Mouse (Mus musculus): ENCODE results near the gene Zbtb25. TPM values are rescaled to one million over a fixed set of nuclear protein-coding genes. Genes with fewer than 3 reads are reported as not detected.

Zbtb25 gene
- total and polyA plus RNA-seq, 3 experiments = 5.5 to 12.3 TPM; not detected in 1

GRCm38 (mm10) chr12:76324679-76325431, 44.5 kb downstream of the Zbtb25 start, which contains the start of gene Akap5:
Akap5 (plus strand) TSS chr12:76324891.
- Histone ChIP-seq H3K9ac (ENCODE audit: control insufficient read depth, low read depth, low read length, poor library complexity, severe bottlenecking) (no peak within 1 kb of the TSS), H3K36me3 (ENCODE audit: control insufficient read depth in 1 of 2, insufficient read depth in 2 of 2, low read length in 2 of 2) (peaks cover 0 to 3% of the 10 kb centered on the region in 2 experiments; a peak in 2 of 4 replicates), H3K27me3 (ENCODE audit: control insufficient read depth in 1 of 2, insufficient read depth in 2 of 2, low read length in 2 of 2) (no peaks in the 10 kb centered on the region), H3K9me3 (replicated peaks; ENCODE audit: insufficient read depth, low read length) (no peaks in the 10 kb centered on the region), H3K4me3 (ENCODE audit: control insufficient read depth in 1 of 2, insufficient read depth in 1 of 2, low read depth in 2 of 2, low read length in 2 of 2) (no peak within 1 kb of the TSS), H3K4me1 (ENCODE audit: control insufficient read depth in 1 of 2, insufficient read depth in 2 of 2, low read length in 2 of 2) (peaks cover 0 to under 1% of the 10 kb centered on the region in 2 experiments; a peak in 1 of 4 replicates), H3K27ac (ENCODE audit: control insufficient read depth, low read depth, low read length) (no peak within 1 kb of the TSS), H3K79me2 (ENCODE audit: control insufficient read depth, insufficient read depth, low read length, poor library complexity) (0 out of 2 replicates have a peak, but pooled peaks cover 1% of the 10 kb centered on the region)
- TF ChIP-seq SIN3A (IDR thresholded peaks at IDR 0.05; ENCODE audit: low read length) = no peak
- no peak for TF ChIP-seq POLR2AphosphoS2 (IDR thresholded peaks at IDR 0.05; ENCODE audit: low read length)
- TF ChIP-seq E2F4 (IDR thresholded peaks at IDR 0.05; ENCODE audit: borderline replicate concordance, low read depth, low read length) = no peak
- TF ChIP-seq MAFK (IDR thresholded peaks at IDR 0.05; ENCODE audit: borderline replicate concordance, low read depth, low read length) = no peak
- TF ChIP-seq KAT2A (conservative IDR thresholded peaks at IDR 0.05; ENCODE audit: low read depth, low read length) = no peak
- no peak for TF ChIP-seq MYB (IDR thresholded peaks at IDR 0.05; ENCODE audit: low read depth, low read length)
- TF ChIP-seq SMC3 (IDR thresholded peaks at IDR 0.05; ENCODE audit: low read depth, low read length) = no peak
- TF ChIP-seq ETS1 (IDR thresholded peaks at IDR 0.05; ENCODE audit: low read depth, low read length) = no peak
- TF ChIP-seq RCOR1 (IDR thresholded peaks at IDR 0.05; ENCODE audit: low read depth, low read length) = no peak
- TF ChIP-seq MAZ (IDR thresholded peaks at IDR 0.05; ENCODE audit: low read depth, low read length) = no peak
- no peak for TF ChIP-seq TAL1 (IDR thresholded peaks at IDR 0.05; ENCODE audit: low read length)
- no peak for TF ChIP-seq GATA1 (IDR thresholded peaks at IDR 0.05; ENCODE audit: low read depth, low read length)
- no peak for TF ChIP-seq UBTF (IDR thresholded peaks at IDR 0.05; ENCODE audit: borderline replicate concordance, insufficient read depth, low read depth, low read length)
- TF ChIP-seq USF2 (IDR thresholded peaks at IDR 0.05; ENCODE audit: borderline replicate concordance in 1 of 2, insufficient read depth in 1 of 2, low read depth in 1 of 2, low read length in 2 of 2) = no peak
- no peak for TF ChIP-seq MXI1 (IDR thresholded peaks at IDR 0.05; ENCODE audit: low read depth, low read length)
- TF ChIP-seq BHLHE40 (IDR thresholded peaks at IDR 0.05; ENCODE audit: borderline replicate concordance, low read depth, low read length) = no peak
- no peak for TF ChIP-seq NRF1 (IDR thresholded peaks at IDR 0.05; ENCODE audit: insufficient read depth, low read depth, low read length, poor library complexity, severe bottlenecking)
- TF ChIP-seq ZNF384 (IDR thresholded peaks at IDR 0.05; ENCODE audit: low read depth, low read length) = no peak
- TF ChIP-seq ZMIZ1 (IDR thresholded peaks at IDR 0.05; ENCODE audit: low read depth, low read length) = no peak
- DNase-seq (ENCODE audit: low read depth, low spot score) = no peak
